Mouse (Mus musculus): ENCODE data around the gene Fbxw4.
"Not testable (repeated sequence)": the region's sequence is repeated elsewhere in the genome, so short reads cannot be mapped to it uniquely, and the experiment has no call there.

Fbxw4 gene

DNA sequence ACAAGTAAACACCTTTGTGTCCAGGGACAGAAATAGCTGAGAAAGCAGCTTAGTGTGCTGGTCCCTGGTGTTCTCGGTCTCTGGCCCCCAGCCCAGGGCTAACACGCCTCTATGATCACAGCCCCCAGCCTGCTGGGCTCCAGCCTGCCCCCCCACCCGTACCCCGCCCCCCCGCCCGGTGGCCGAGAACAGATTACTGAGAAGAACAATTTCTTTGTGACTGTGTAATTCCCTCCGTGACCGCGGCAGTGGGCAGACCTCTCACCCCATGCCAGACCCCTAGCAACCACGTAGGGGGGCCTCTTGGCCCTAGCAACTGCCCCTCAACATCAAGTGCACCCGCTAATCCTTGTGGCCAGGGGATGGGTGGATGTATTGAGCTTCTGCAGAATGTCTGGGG is 79.9 kb downstream of the Fbxw4 start:
- DNase-seq (ENCODE audit: low read depth, low spot score): no peak

DNA sequence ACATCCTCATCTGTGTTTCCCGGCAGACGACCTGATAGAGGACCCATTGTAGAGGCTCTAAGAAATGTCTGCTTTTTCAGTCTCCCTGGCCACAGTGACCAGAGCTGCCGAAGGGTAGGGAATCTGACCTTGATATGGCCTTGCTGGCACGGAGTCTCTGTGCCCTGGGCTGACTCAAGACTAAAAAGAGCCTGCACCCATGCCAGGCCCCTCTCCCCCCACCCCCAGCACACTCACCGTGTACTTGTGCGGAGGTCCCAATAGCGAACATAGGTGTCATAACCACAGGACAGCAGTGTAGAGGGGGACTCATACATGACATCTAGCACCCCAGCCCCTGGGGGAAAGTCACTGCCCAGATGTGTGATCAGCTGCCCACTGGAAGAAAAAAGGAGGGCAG is 80.7 kb downstream of the Fbxw4 start:
- DNase-seq (ENCODE audit: low read depth, low spot score): no peak

DNA sequence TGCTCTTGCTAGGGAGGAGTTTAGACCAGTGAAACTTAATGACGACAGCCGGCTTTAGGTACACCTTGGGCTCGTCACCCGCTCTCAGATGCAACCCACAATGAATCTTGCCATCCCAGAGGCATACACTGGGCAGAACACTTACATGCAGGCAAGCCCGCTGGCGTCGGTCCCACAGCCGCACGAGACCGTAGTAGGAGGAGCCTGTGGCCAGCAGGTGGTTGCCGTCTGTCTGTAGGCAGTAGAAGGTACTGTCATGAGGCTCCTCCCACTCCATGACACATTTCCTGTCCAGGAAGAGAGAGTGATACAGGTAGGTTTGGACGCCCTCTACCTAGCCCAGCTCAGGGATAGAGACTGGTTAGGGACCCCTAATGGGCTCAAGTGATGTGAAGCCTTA is 81.1 kb downstream of the Fbxw4 start:
- no peak for DNase-seq (ENCODE audit: low read depth, low spot score)

DNA sequence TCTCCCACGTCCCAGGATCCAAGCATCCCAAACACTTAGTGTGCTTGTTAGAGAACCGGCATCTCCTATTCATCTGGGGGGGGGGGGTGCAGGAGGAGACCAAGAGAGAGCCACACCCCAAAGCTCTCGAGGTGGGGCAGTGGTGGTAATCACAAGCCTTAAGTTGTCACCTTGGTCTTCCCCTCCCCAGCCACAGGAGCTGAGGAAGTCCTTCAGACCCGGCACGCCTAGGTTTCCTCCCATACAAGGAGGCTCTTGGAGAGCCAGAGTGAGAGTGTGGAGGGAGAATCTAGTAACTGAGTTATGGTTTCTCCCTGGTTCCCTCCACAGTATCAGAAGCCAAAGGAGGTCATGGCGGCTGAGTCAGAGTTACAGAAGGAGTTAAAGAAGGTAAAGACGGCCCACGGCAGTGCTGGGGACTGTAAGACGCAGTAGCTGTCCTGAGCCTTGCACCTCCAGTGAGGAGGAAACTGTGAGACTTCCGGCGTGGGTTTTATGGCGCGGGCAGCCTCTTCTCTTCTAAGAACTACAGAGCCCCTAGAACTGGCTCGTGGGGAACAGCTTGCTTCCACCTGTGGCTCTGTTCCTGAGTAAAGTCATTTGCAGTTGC is 82.9 kb downstream of the Fbxw4 start:
- DNase-seq (ENCODE audit: low read depth, low spot score): no peak

DNA sequence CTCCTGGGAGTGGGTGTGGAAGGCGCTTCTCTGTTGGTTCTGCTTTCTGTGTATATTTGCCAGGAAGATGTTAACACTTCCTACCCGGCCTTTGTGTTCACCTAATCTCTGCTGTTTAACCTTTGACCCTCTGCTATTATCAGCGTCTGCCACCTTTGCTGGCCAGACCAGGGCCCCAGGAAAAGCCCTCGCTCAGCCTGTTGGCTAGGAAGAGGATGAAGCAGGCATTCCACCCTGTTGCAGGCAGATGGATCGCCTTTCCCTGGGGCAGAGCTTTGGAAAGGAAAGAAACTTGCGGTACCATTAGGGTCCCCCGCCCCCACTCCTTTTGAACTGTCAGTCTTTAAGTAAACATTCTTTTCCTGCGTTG is 84.5 kb downstream of the Fbxw4 start:
- DNase-seq (ENCODE audit: low read depth, low spot score): no peak

DNA sequence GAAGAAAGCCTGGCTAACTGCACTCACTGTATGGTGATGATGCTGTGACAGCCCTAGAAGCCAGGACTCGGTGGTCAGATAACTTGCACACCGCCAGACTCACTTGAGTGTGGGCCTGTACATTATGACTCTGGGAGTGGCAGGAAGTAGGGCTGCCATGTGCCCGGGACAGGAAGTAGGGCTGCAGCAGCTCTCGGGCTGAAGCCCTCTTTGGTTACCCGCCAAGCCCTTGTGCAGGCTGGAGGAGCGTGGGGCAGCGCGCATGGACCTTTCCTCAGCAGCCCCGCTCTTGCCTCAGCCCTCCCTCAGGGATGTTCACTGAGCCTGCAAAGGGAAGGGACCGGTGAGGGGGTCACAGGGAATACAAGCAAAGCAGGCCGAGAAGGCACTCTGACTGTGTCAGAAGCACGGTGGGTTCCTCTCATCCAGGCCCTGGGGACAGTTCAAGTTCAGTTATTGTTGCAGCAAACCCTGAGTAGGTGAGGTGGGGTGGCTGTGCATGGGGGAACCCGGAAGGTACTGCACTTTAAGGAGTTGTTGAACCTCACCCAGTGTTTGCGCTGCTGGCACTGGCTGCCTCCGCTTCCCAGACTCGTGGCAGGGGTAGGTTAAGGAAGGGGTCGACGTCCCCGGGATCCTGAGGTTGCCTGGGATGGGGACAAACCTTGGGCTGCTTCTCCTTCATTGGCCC is 85.0 kb downstream of the Fbxw4 start:
- DNase-seq (ENCODE audit: low read depth, low spot score): no peak

DNA sequence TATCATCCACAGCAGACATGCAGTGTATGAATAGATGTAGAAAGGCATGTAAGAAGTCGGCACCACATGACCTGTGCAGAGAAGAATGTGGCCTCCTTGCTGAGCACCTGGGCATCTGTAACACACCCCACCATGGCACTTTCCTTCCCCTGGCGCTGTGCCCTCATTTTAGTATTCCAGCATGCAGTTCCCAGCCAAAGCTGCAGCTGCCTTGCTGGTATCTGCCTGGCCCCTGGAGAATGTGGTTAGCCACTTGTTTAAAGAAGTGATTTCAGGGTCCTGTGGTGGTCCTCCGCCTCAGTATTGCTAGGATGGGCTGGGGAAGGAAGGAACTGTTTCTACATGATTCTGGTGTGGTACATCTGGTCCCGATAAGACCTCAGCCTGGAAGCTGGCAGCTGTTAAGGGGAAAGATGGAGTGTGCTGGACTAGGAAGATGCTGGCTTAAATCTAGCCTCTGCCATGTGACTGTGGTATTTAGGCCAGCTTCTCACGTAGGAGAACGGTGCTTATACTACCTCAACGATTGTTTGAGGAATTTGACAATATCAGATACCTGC is 85.7 kb downstream of the Fbxw4 start:
- no peak for DNase-seq (ENCODE audit: low read depth, low spot score)

DNA sequence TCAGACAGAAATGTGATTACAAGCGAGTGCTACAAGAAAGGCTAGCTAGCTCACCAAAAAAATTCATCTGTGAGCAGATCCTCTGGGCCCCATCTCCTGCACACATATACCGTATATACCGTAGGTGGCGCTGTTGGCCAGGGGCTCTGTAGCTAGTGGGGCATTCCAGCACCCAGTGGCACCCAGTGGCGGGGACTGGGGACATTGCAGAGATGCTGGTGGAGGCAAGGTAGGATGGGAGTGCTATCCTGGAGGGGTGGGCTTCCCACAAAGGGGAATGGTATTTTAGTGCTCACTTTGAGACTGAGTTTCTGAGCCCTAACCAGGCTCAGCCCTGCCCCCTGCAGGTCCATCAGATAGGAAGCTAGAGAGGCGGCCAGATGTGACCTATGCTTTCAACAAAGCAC is 86.2 kb downstream of the Fbxw4 start:
- no peak for DNase-seq (ENCODE audit: low read depth, low spot score)

DNA sequence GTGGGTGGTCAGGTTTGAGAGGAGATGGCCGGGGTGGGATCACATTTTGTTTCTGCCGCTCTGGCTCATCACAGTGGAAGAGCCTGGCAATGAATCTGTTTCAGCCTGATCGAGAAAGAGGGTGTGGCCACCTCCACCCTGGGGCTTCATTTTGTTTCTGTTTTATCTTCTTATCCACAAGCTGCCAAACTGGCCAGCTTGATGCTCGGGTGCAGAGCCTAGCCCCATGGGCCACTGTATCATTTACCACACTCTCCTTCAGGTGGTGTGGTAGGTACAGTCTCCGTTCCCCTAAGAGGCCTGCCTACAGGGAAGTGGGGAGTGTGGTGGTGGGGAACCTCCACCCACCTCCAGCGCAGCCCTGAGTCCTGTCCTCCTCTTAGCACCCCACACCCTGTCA is 87.1 kb downstream of the Fbxw4 start:
- no peak for DNase-seq (ENCODE audit: low read depth, low spot score)

DNA sequence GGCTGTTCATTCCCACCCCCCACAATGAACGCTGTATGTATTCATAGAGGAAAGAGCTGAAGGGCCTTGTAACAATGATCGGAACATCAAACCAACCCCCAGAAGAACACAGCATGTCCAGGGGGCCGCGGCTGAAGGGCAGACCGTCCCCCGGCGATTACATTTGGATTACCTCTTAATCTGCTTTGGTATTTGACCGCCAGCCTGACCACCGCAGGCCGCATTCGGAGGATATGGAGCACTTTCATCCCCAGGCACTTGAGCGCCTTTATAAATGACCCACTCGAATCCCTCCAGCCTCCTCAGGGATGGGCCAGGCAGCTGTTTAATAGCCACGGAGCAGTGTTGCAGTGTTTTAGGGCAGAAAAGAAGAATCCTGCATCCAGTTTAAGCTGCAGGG is 92.7 kb downstream of the Fbxw4 start:
- DNase-seq (ENCODE audit: low read depth, low spot score): no peak

DNA sequence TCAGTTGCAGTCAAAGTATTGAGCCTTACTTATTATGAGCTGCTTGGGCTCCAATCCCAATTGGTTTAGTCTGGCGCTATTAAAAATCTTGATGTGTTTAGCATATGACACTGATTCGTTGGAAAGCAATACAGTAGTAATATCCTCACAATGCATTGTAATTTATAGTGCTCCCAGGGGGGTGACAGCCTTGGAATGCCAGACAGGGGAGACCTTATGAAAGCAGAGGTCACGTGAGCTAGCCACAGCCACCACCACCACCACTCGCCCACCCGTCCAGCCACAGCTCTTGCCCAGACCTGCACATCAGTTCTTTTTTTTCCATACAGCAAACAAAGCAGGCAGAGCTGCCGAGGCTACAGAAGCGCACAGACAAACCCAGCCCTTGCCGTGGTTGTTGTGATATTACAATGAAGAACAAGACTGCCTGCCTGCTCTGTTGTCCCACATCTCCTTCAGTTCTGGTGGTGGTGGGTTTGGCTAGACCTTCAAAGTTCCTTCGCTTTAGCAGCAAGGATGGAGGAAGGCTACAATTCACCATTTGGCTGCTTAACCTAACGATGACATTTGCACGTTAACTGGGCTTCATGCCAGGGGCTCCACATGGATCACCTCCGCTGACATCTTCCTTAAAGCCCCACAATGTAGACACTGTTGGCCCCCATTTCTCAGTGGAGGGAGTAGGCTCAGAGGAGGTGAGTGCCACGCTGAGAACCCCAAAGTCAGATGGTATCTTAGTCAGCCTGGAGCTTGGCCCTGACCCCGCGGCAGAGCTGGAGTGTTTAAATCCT is 94.0 kb downstream of the Fbxw4 start:
- DNase-seq (ENCODE audit: low read depth, low spot score): no peak

DNA sequence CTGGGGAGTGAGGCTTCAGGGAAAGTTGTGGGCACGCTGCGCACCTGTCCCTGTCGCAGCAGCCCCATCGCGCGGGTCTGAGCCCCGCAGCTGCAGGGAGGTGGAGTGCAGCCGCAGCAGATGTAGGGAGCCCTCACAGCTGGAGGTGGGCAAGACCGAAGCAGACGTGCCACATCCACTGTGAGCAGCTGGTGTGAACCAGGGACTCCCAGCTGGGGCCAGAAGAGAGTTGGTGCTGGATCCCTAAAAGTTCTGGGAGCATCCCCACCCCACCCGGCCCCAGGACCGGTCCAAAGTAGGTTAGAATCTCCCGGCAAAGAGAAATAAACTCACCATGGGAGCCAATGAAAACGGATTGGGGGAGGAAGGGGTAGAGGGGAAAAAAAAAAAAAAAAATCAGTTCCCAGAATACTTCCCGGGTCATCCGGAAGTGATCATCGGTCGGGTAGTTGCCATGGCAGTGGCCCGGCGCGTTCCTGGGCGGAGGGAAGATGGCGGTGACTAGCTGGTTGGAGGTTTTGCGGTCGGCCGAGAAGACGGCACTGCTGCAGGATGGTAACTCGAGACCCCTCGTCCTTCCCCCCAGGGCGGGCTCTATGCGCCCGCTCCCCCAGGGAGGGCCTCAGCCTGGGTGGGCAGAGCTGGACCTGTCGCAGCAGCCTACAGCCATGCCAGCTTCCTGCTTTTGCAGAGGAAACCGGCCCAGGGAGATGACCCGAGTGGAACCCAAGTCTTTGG is 99.8 kb downstream of the Fbxw4 start, which contains the start of the genes Poll and Gm17018:
Gene Poll (minus strand): TSS at position 379 of the 738 bp plus-strand sequence.
Gene Gm17018 (plus strand): TSS at position 463 of the 738 bp plus-strand sequence.
- peak; percentile 62 for DNase-seq (ENCODE audit: low read depth, low spot score)

DNA sequence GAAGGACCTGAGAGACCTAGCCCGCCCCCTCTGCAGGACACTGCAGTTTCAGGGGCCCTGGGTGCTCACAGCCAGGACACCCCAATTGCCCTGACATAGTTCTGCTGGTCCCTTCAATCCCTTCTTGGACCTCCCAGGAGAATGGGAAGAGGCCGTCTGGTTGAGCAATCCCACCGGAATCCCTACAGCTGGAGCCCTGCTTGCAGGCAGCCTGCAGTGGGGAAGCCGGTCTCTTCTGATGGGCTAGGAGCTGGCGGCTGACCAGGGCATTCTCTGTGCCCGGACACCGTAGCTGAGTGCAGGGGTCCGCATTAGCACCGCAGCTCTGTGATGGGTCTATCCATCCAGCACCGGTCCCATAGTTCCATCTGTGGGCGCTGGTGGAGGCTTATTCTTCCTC is 106.0 kb downstream of the Fbxw4 start:
- DNase-seq (ENCODE audit: low read depth, low spot score): no peak

DNA sequence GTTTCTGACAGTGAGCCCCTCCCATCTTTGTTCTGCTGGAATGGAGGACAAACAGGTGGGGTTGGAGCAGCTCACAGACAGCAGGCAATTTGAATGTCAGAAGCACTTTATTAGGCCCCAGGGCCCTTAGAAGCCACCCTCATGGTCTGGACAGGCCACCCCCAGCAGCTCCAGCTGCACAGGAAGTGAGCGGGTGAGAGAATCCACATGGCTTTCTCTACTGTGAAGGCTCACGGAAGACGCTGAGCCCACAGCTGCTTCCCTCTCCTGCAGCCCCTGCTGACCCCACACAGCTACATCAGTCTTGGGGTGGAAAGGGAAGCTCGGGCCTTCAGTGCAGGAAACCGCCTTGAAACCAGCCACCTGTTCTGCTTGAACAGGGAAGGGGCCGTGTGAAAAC is 107.9 kb downstream of the Fbxw4 start:
- no peak for DNase-seq (ENCODE audit: low read depth, low spot score)

DNA sequence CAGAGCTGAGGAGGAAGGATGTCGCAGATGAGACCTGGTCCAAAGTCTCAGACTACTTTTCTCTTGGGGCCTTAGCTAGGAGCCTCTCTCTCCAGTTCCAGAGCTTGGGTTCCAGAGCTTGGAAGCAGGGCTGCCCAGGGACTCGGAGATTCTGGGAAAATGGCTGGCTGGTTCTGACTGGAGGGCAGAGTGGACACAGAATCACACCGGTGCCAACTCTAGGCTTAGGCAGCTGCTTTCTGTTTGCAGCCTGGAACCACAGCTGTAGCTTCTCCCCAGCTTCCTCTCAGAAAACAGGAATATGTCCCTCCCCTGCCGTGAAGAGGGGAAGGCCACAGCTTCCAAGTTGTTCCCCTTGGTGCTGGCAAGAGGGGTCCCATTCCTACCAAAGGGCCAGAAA is 110.2 kb downstream of the Fbxw4 start:
- DNase-seq (ENCODE audit: low read depth, low spot score): no peak

DNA sequence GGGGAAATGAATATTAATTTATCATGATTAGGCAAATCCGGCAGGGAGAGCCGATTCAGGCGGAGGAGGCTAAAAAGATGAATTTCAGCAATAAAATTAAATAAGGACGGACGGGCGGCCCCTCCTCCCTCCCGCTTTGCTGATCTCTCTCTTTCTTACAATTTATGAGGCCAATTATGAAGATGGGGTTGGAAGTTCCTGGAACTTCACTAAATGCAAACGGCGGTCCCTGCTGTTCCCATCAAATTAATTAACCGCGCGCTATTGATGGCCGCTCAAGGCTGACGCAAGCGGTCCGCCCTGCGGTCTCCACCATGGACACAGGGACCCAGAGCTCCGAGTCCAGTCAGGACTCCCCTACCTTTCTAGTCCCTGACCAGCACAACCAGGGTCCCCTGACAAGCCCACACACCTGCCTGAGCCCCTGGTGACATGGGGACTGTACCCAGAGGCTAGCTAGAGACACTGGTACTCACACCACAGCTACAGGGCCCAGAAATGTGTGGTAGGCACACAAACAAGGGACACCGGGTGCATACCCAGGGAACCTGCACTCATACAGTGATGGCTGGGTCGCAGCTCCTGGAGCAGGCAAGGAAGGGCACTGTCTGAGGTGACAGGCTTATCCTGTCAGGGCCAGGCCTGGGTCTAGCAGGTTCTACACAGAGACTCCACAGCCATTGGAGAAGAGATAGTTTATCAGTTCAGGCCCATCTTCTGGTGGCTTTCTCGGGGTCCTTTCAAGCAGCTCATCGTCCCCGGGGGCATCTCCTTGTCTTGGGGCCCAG is 110.8 kb downstream of the Fbxw4 start:
- DNase-seq (ENCODE audit: low read depth, low spot score): no peak

DNA sequence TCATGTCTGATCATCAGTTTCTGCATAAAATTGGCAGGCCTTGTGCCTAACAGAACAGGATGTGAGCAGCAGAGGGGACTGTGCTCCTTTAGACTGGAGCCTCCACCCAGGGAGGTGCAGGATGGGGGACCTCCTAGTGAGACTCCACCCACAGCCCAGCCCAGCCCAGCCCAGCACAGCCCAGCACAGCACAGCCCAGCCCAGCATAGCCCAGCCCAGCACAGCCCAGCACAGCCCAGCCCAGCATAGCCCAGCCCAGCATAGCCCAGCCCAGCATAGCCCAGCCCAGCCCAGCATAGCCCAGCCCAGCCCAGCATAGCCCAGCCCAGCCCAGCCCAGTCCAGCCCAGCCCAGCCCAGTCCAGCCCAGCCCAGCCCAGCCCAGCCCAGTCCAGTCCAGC is 111.9 kb downstream of the Fbxw4 start:
- not testable (repeated sequence) for DNase-seq (ENCODE audit: low read depth, low spot score)

DNA sequence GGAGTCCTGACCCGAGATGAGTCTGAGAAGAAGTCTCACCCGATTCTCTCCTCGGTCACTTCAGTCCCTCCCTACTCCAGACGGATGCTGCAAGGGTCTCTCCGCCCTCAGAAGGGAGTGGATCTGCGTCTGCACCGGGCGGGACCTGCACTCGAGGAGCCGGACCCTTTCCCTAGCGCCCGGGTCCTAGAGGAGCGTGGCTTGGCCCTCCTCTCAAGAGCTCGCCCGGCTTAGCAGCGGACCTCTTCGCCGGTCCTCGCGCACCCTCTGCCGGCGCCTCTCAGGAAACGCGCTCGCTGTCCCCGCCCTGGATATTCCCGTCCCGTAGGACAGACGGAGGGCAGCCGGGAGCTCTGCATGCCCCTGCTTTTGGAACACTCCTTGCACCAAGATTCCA is 115.2 kb downstream of the Fbxw4 start:
- DNase-seq (ENCODE audit: low read depth, low spot score): no peak

DNA sequence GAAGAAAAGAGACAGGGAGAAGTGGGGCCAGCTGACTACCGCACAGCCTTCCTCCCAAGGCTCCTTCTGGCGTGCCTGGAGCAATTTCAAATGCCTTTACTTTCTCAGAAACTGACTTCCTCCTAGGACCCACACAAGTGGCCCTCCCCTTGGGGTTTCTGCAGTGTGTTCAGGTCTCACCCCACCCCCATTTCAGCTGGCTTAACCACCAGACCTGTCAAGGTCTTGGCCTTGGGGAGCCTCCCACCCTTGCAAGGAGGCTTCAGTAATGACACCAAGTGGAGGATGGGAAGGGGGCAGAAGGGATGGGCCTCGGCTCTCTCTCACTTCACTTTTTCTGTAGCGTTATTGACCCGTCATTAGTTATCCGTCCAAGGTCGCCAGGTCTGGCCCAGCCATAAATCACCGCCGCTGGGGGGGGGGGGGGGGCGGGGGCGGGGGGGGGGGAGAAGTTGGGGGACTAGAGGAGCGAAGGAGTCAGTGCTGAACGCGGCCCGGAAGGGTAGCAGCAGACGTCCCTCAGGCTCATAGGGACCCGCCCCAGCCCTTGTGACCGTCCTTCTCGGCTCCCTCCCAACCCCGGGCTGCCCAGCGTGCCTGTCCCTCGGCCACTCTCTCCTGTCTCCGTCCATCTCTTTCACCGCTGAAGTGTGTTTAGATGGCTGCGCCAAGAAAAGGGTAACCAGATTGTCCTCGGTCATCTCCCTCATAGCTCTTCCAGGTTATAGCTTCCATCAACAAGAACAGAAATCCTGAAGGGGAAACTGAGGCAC is 115.8 kb downstream of the Fbxw4 start:
- DNase-seq (ENCODE audit: low read depth, low spot score): no peak

DNA sequence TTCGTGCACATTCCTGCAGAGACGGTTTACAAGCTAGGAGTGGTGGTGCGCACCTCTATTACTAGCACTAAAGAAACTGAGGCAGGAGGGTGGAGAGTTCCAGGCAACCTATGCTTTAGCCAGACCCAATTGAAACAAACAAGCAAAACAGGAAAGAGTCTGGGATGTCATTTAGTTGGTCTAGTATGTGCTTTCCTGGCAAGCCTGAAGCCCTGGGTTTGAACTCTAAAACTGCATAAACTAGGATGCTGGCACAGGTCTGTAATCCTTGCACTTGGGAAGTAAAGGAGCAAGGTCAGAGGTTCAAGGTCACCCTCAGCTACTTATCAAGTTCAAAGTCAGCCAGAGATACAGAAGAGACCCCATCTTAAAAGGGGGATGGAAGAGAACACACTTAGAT is 118.1 kb downstream of the Fbxw4 start:
- no peak for DNase-seq (ENCODE audit: low read depth, low spot score)

All from telencephalon, adult 2 months (tissue).